Mouse (Mus musculus): ENCODE results near the gene Capn15. TPM values are rescaled to one million over a fixed set of nuclear protein-coding genes. Genes with fewer than 3 reads are reported as not detected.

Gene Capn15
- polyA plus RNA-seq, 1 experiment = 7.2 TPM

DNA sequence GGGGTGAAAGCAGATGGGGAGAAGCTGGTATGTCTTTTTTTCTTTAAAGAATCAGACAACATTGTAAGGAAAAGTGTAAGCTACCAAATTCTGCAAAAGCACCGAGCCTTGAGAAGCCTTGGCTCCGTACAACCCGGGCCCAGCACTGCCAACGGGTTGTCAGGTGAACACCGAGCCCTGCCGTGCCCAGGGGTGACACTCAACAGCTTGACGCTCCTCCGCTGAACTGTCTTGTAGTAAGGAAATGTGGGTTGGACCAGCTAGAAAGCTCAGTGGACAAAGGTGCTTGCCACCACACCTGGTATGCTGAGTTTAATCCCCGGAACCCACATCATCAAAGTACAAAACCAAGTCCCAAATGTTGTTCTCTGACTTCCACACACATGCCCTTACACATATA, 39.1 kb upstream of the Capn15 start:
- H3K79me2 ChIP-seq (ENCODE audit: control insufficient read depth, insufficient read depth) = no peaks in the 10 kb centered on the region
- H3ac ChIP-seq (ENCODE audit: control insufficient read depth, insufficient read length) = no peak overlapping the region
- peaks cover 7% of the 10 kb centered on the region for H3K36me3 ChIP-seq (ENCODE audit: control insufficient read depth, insufficient read depth)
- no peak overlapping the region for H3K4me2 ChIP-seq (ENCODE audit: low read depth)
- H3K27me3 ChIP-seq (ENCODE audit: control insufficient read depth, insufficient read depth, insufficient read length) = no peaks in the 10 kb centered on the region
- TF ChIP-seq TCF12 (IDR thresholded peaks at IDR 0.05; ENCODE audit: insufficient read depth, poor library complexity, severe bottlenecking) (no peak), CEBPB (IDR thresholded peaks at IDR 0.05; ENCODE audit: insufficient read depth, poor library complexity, severe bottlenecking) (no peak), REST (IDR thresholded peaks at IDR 0.05; ENCODE audit: insufficient read depth, insufficient read length) (no peak), MYOG (IDR thresholded peaks at IDR 0.05; ENCODE audit: control insufficient read depth in 1 of 3, insufficient read depth in 1 of 3, insufficient read length in 2 of 3, low read depth in 2 of 3) (no peak), POLR2A (IDR thresholded peaks at IDR 0.05; ENCODE audit: insufficient read length, low read depth) (no peak), POLR2AphosphoS2 (IDR thresholded peaks at IDR 0.05; ENCODE audit: insufficient read length, low read depth) (no peak), USF1 (IDR thresholded peaks at IDR 0.05; ENCODE audit: low read depth) (no peak), TCF3 (IDR thresholded peaks at IDR 0.05; ENCODE audit: insufficient read length, low read depth) (no peak), E2F4 (IDR thresholded peaks at IDR 0.05; ENCODE audit: insufficient read depth) (no peak), SRF (IDR thresholded peaks at IDR 0.05; ENCODE audit: control insufficient read depth, insufficient read length, low read depth) (no peak), MAX (IDR thresholded peaks at IDR 0.05; ENCODE audit: low read depth) (no peak), MYOD1 (IDR thresholded peaks at IDR 0.05; ENCODE audit: control insufficient read depth in 1 of 3, insufficient read length in 2 of 3, low read depth in 2 of 3) (no peak)
- H3K4me3 ChIP-seq = no peak overlapping the region

- TF ChIP-seq POLR2AphosphoS2 (IDR thresholded peaks at IDR 0.05; ENCODE audit: insufficient read length, low read depth) (no peak), POLR2A (IDR thresholded peaks at IDR 0.05; ENCODE audit: insufficient read length, low read depth) (no peak), SRF (IDR thresholded peaks at IDR 0.05; ENCODE audit: control insufficient read depth, insufficient read length, low read depth) (no peak), REST (IDR thresholded peaks at IDR 0.05; ENCODE audit: insufficient read depth, insufficient read length) (no peak)
- H3K4me2 ChIP-seq (ENCODE audit: low read depth) = no peak overlapping the region
- H3K27me3 ChIP-seq (ENCODE audit: control insufficient read depth, insufficient read depth, insufficient read length) = no peaks in the 10 kb centered on the region
- H3ac ChIP-seq (ENCODE audit: control insufficient read depth, insufficient read length) = no peak overlapping the region
- H3K4me3 ChIP-seq = no peak overlapping the region
- H3K36me3 ChIP-seq (ENCODE audit: control insufficient read depth, insufficient read depth) = peaks cover 7% of the 10 kb centered on the region
- H3K79me2 ChIP-seq (ENCODE audit: control insufficient read depth, insufficient read depth) = no peaks in the 10 kb centered on the region
Observed at GRCm38 (mm10) chr17:26023966-26024365, 38.4 kb upstream of the Capn15 start.

DNA sequence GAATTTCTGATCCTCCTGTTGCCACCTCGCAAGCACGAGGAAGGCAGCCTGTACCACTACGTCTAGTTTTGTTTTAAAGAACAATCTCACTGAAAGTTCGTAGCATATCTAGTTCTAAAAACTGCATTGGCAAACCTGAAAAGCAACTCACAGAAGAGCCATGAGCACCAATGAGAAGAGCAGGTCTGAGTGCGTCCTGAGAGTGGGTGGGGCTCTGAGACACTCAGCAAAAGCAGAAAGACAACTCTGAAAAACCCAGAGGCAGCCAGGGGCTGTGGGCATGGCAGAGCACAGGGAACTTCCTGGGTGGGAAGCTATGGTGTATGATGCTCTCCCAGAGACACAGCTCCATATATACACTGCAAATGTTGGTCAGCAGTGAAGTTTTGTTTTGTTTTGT, 37.6 kb upstream of the Capn15 start:
- Histone ChIP-seq H3K27me3 (ENCODE audit: control insufficient read depth, insufficient read depth, insufficient read length) (no peaks in the 10 kb centered on the region), H3K79me2 (ENCODE audit: control insufficient read depth, insufficient read depth) (no peaks in the 10 kb centered on the region), H3K4me3 (no peak overlapping the region), H3K4me2 (ENCODE audit: low read depth) (no peak overlapping the region), H3K36me3 (ENCODE audit: control insufficient read depth, insufficient read depth) (peaks cover 7% of the 10 kb centered on the region), H3ac (ENCODE audit: control insufficient read depth, insufficient read length) (no peak overlapping the region)
- TF ChIP-seq TCF12 (IDR thresholded peaks at IDR 0.05; ENCODE audit: insufficient read depth, poor library complexity, severe bottlenecking) (no peak), MYOG (IDR thresholded peaks at IDR 0.05; ENCODE audit: control insufficient read depth in 1 of 3, insufficient read depth in 1 of 3, insufficient read length in 2 of 3, low read depth in 2 of 3) (no peak), REST (IDR thresholded peaks at IDR 0.05; ENCODE audit: insufficient read depth, insufficient read length) (no peak), CEBPB (IDR thresholded peaks at IDR 0.05; ENCODE audit: insufficient read depth, poor library complexity, severe bottlenecking) (no peak), SRF (IDR thresholded peaks at IDR 0.05; ENCODE audit: control insufficient read depth, insufficient read length, low read depth) (no peak), MYOD1 (IDR thresholded peaks at IDR 0.05; ENCODE audit: control insufficient read depth in 1 of 3, insufficient read length in 2 of 3, low read depth in 2 of 3) (no peak), USF1 (IDR thresholded peaks at IDR 0.05; ENCODE audit: low read depth) (no peak), TCF3 (IDR thresholded peaks at IDR 0.05; ENCODE audit: insufficient read length, low read depth) (no peak), POLR2A (IDR thresholded peaks at IDR 0.05; ENCODE audit: insufficient read length, low read depth) (no peak)

DNA sequence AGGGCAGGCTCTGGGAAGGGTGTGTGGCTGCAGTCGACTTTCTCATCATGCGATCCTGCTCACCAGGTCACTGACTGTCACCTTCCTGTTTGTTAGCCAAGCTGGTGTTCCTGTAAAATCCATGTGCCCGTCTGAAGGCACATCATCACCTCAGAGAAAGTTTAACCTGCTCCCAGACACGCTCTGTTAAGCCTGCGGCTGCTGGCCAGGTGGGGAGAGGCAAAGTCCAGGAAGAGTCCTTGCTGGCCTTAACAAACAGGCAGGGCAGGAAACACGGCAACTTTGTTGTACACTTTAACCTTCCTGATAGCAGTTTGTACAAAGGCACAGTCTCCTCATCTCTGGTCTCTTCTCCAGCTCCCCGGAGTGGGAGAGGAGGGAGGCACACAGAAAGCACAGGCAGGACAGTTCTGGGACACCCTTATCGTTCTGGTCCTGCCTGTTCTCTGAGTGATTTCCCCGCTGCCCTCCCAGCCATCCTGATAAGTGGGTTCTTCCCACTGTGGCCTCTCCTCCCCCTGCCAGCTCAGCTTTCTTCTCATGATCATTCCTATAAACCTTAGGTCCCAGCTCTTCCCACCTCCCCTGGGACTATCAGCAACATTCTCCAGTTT, 36.2 kb upstream of the Capn15 start:
- H3K27me3 ChIP-seq (ENCODE audit: control insufficient read depth, insufficient read depth, insufficient read length) = no peaks in the 10 kb centered on the region
- H3K79me2 ChIP-seq (ENCODE audit: control insufficient read depth, insufficient read depth) = no peaks in the 10 kb centered on the region
- TF ChIP-seq SRF (IDR thresholded peaks at IDR 0.05; ENCODE audit: control insufficient read depth, insufficient read length, low read depth) (no peak), MAX (IDR thresholded peaks at IDR 0.05; ENCODE audit: low read depth) (no peak), TCF3 (IDR thresholded peaks at IDR 0.05; ENCODE audit: insufficient read length, low read depth) (no peak), REST (IDR thresholded peaks at IDR 0.05; ENCODE audit: insufficient read depth, insufficient read length) (no peak), CEBPB (IDR thresholded peaks at IDR 0.05; ENCODE audit: insufficient read depth, poor library complexity, severe bottlenecking) (no peak), TCF12 (IDR thresholded peaks at IDR 0.05; ENCODE audit: insufficient read depth, poor library complexity, severe bottlenecking) (no peak), POLR2A (IDR thresholded peaks at IDR 0.05; ENCODE audit: insufficient read length, low read depth) (no peak), USF1 (IDR thresholded peaks at IDR 0.05; ENCODE audit: low read depth) (no peak), MYOG (IDR thresholded peaks at IDR 0.05; ENCODE audit: control insufficient read depth in 1 of 3, insufficient read depth in 1 of 3, insufficient read length in 2 of 3, low read depth in 2 of 3) (no peak), POLR2AphosphoS2 (IDR thresholded peaks at IDR 0.05; ENCODE audit: insufficient read length, low read depth) (no peak), E2F4 (IDR thresholded peaks at IDR 0.05; ENCODE audit: insufficient read depth) (no peak)
- H3K36me3 ChIP-seq (ENCODE audit: control insufficient read depth, insufficient read depth) = peaks cover 7% of the 10 kb centered on the region
- H3K4me2 ChIP-seq (ENCODE audit: low read depth) = no peak overlapping the region
- H3ac ChIP-seq (ENCODE audit: control insufficient read depth, insufficient read length) = no peak overlapping the region
- no peak overlapping the region for H3K4me3 ChIP-seq

DNA sequence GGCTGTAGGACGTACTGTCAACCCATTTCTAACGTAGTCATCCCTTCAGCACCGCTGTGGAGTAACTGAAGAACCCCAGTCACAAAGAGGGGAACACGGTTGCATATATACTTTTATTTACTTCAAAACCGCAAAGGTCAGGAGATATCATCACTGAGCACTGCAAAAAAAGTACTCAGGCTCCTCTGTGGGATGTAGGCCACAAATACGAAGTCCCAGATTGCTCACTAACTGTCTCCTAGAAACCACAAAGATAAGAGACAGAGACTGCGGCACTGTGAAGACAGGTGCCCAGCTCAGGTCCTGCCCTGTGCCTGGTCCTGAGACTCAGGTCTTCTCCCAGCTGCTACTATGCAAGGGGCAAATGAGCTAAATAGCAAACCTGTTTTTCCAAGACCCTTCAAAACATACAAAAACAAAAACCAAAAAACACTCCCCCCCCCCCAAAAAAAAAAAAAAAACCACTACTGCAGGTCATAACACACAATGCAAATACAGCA, 35.3 kb upstream of the Capn15 start:
- Histone ChIP-seq H3K79me2 (ENCODE audit: control insufficient read depth, insufficient read depth) (no peaks in the 10 kb centered on the region), H3K27me3 (ENCODE audit: control insufficient read depth, insufficient read depth, insufficient read length) (no peaks in the 10 kb centered on the region), H3K36me3 (ENCODE audit: control insufficient read depth, insufficient read depth) (peaks cover 4% of the 10 kb centered on the region), H3K4me2 (ENCODE audit: low read depth) (no peak overlapping the region), H3ac (ENCODE audit: control insufficient read depth, insufficient read length) (no peak overlapping the region), H3K4me3 (no peak overlapping the region)
- TF ChIP-seq REST (IDR thresholded peaks at IDR 0.05; ENCODE audit: insufficient read depth, insufficient read length) (no peak), MYOG (IDR thresholded peaks at IDR 0.05; ENCODE audit: control insufficient read depth in 1 of 3, insufficient read depth in 1 of 3, insufficient read length in 2 of 3, low read depth in 2 of 3) (peak in 2 of 3 experiments; percentile 13 to 60), SRF (IDR thresholded peaks at IDR 0.05; ENCODE audit: control insufficient read depth, insufficient read length, low read depth) (no peak), POLR2AphosphoS2 (IDR thresholded peaks at IDR 0.05; ENCODE audit: insufficient read length, low read depth) (no peak), MAX (IDR thresholded peaks at IDR 0.05; ENCODE audit: low read depth) (no peak), USF1 (IDR thresholded peaks at IDR 0.05; ENCODE audit: low read depth) (no peak), MYOD1 (IDR thresholded peaks at IDR 0.05; ENCODE audit: control insufficient read depth in 1 of 3, insufficient read length in 2 of 3, low read depth in 2 of 3) (peak in 2 of 3 experiments; percentile 43 to 51), CEBPB (IDR thresholded peaks at IDR 0.05; ENCODE audit: insufficient read depth, poor library complexity, severe bottlenecking) (no peak), POLR2A (IDR thresholded peaks at IDR 0.05; ENCODE audit: insufficient read length, low read depth) (no peak), E2F4 (IDR thresholded peaks at IDR 0.05; ENCODE audit: insufficient read depth) (no peak), TCF12 (IDR thresholded peaks at IDR 0.05; ENCODE audit: insufficient read depth, poor library complexity, severe bottlenecking) (no peak), TCF3 (IDR thresholded peaks at IDR 0.05; ENCODE audit: insufficient read length, low read depth) (no peak)

All from myocyte (in vitro differentiated cells).